2 mouse cellular contexts compared by ENCODE assay signal in genomic region chr6:29468851-29469250, GRCm38 (mm10).
TF ChIP-seq lines count a peak whose summit lies in the region.

No protein-coding gene starts in this region.

TF ChIP-seq in CH12.LX, 34 proteins besides CTCF, POLR2A, EP300 and RAD21:
- no peak for TF ChIP-seq JUN (IDR thresholded peaks at IDR 0.05; ENCODE audit: insufficient read depth, low read depth, low read length)
- TF ChIP-seq TCF12 (IDR thresholded peaks at IDR 0.05; ENCODE audit: low read depth, low read length): no peak
- TF ChIP-seq UBTF (IDR thresholded peaks at IDR 0.05; ENCODE audit: low read depth, low read length): no peak
- no peak for TF ChIP-seq RCOR1 (conservative IDR thresholded peaks at IDR 0.05; ENCODE audit: low read depth, low read length)
- TF ChIP-seq ZNF384 (IDR thresholded peaks at IDR 0.05; ENCODE audit: low read depth, low read length): no peak
- no peak for TF ChIP-seq POLR2AphosphoS2 (IDR thresholded peaks at IDR 0.05; ENCODE audit: low read depth, low read length)
- no peak for TF ChIP-seq ELF1 (IDR thresholded peaks at IDR 0.05; ENCODE audit: low read depth, low read length)

TF ChIP-seq in MEL, 35 proteins besides CTCF, POLR2A, EP300 and RAD21:
- TF ChIP-seq KAT2A (conservative IDR thresholded peaks at IDR 0.05; ENCODE audit: low read depth, low read length): no peak
- no peak for TF ChIP-seq GATA1 (IDR thresholded peaks at IDR 0.05; ENCODE audit: low read depth, low read length)
